Mouse (Mus musculus) heart, adult 2 months (tissue): ENCODE data around the gene Sohlh2. TPM values are rescaled to one million over a fixed set of nuclear protein-coding genes. Genes with fewer than 3 reads are reported as not detected.

Source experiments
- DNase-seq, 2 experiments: peaks; one replicate each; pipeline ENCODE4 v3.0.0; 2021
- H3K27ac ChIP-seq: fragments of 200-600 bp; 2 replicates; pipeline ENCODE4 v1.8.1; 2022
- H3K27me3 ChIP-seq: fragments of 200-500 bp; 2 replicates; pipeline ENCODE4 v1.6.1; 2012; ENCODE audit warnings: mild to moderate bottlenecking, low read length, inconsistent platforms, mixed read lengths; ENCODE audit not compliant: control insufficient read depth, insufficient read depth
- H3K36me3 ChIP-seq: fragments of 200-500 bp; 2 replicates; pipeline ENCODE4 v1.6.1; 2012; ENCODE audit warnings: low read length, inconsistent platforms; ENCODE audit not compliant: control insufficient read depth, insufficient read depth
- H3K4me1 ChIP-seq: fragments of 200-500 bp; 2 replicates; pipeline ENCODE4 v1.6.1; 2011; ENCODE audit warnings: low read length; ENCODE audit not compliant: control insufficient read depth, insufficient read depth
- H3K4me3 ChIP-seq: fragments of 200-600 bp; 2 replicates; pipeline ENCODE4 v1.8.1; 2022
- H3K79me2 ChIP-seq: fragments of 200-500 bp; replicated peaks from 2 replicates; pipeline ENCODE4 v1.6.1; 2012; ENCODE audit warnings: mild to moderate bottlenecking, inconsistent platforms, low read length, moderate library complexity, mixed read lengths; ENCODE audit not compliant: control insufficient read depth, insufficient read depth
- H3K9ac ChIP-seq: fragments of 200-500 bp; 2 replicates; pipeline ENCODE4 v1.6.1; 2012; ENCODE audit warnings: low read depth, mild to moderate bottlenecking, control low read depth, inconsistent platforms, low read length, mixed read lengths
- CTCF ChIP-seq: fragments of 200-600 bp; IDR thresholded peaks from 2 replicates; pipeline ENCODE4 v1.8.1; 2022; ENCODE audit warnings: antibody characterized with exemption, mild to moderate bottlenecking, moderate library complexity
- EP300 ChIP-seq: fragments of 200-500 bp; IDR thresholded peaks from 2 replicates; pipeline ENCODE4 v1.6.1; 2011; ENCODE audit warnings: low read depth, low read length, control low read depth; ENCODE audit not compliant: insufficient read depth
- POLR2A ChIP-seq: fragments of 200-500 bp; IDR thresholded peaks from 2 replicates; pipeline ENCODE4 v1.6.1; 2011; ENCODE audit warnings: mild to moderate bottlenecking, low read depth, low read length, control low read depth; ENCODE audit not compliant: insufficient read depth
- WGBS: fragments of 180-500 bp; shearing (Covaris S2); methylation state at CpG from one replicate; pipeline ENCODE4 v1.1.7; 2018; 5-methylcytosine and 5-hydroxymethylcytosine counted together
- intact Hi-C: fragments of 180-260 bp; cut with DNase I; formaldehyde crosslinking; loops from one replicate; pipeline ENCODE4 v1.15.1; 2025
- polyA plus RNA-seq: library from polyadenylated mRNA; depleted of rRNA; stranded (reverse); fragments of >200 nt; gene quantifications from 2 replicates; pipeline ENCODE4 v1.2.3, GENCODE M21; 2012
- total RNA-seq, 2 experiments: library from RNA; stranded (reverse); gene quantifications; 2 replicates each; pipeline ENCODE4 v1.2.3; 2021

Sohlh2 gene
- total and polyA plus RNA-seq, 3 experiments = not detected

- H3K27me3 ChIP-seq = no peaks in the 10 kb centered on the region
- H3K9ac ChIP-seq = no peak overlapping the region
- no peak for TF ChIP-seq CTCF
- TF ChIP-seq EP300 = no peak
- TF ChIP-seq POLR2A = no peak
- intact Hi-C loops = no loop called here
- no peaks in the 10 kb centered on the region for H3K36me3 ChIP-seq
- DNase-seq = no peak
- H3K4me3 ChIP-seq = no peak overlapping the region
- H3K79me2 ChIP-seq = no peaks in the 10 kb centered on the region
- no peaks in the 10 kb centered on the region for H3K4me1 ChIP-seq
- 26% methylated on average over 4 of the region's 4 CpGs for WGBS
- H3K27ac ChIP-seq = no peak overlapping the region
Measured at GRCm38 (mm10) chr3:55213785-55214184, 32.0 kb downstream of the Sohlh2 start.

GRCm38 (mm10) chr3:55214413-55214812 lies 32.6 kb downstream of the Sohlh2 start:
- H3K79me2 ChIP-seq = no peaks in the 10 kb centered on the region
- no peaks in the 10 kb centered on the region for H3K27me3 ChIP-seq
- no peaks in the 10 kb centered on the region for H3K36me3 ChIP-seq
- TF ChIP-seq POLR2A (no peak), CTCF (no peak), EP300 (no peak)
- WGBS = 62% methylated on average over 6 of the region's 6 CpGs
- H3K27ac ChIP-seq = no peak overlapping the region
- H3K4me3 ChIP-seq = no peak overlapping the region
- intact Hi-C loops = no loop called here
- no peak overlapping the region for H3K9ac ChIP-seq
- no peak for DNase-seq
- no peaks in the 10 kb centered on the region for H3K4me1 ChIP-seq

- H3K79me2 ChIP-seq = no peaks in the 10 kb centered on the region
- no peak overlapping the region for H3K27ac ChIP-seq
- 95% methylated on average over 2 of the region's 2 CpGs for WGBS
- TF ChIP-seq POLR2A = no peak
- TF ChIP-seq CTCF = peak; percentile 47
- TF ChIP-seq EP300 = no peak
- no peaks in the 10 kb centered on the region for H3K27me3 ChIP-seq
- intact Hi-C loops = no loop called here
- no peak overlapping the region for H3K4me3 ChIP-seq
- H3K9ac ChIP-seq = no peak overlapping the region
- no peaks in the 10 kb centered on the region for H3K36me3 ChIP-seq
- H3K4me1 ChIP-seq = no peaks in the 10 kb centered on the region
- no peak for DNase-seq
Measured at GRCm38 (mm10) chr3:55222502-55222901, 40.7 kb downstream of the Sohlh2 start.

GRCm38 (mm10) chr3:55223862-55224261 lies 42.0 kb downstream of the Sohlh2 start:
- Histone ChIP-seq H3K9ac (no peak overlapping the region), H3K79me2 (no peaks in the 10 kb centered on the region), H3K27me3 (no peaks in the 10 kb centered on the region), H3K27ac (no peak overlapping the region), H3K4me3 (no peak overlapping the region), H3K36me3 (no peaks in the 10 kb centered on the region), H3K4me1 (no peaks in the 10 kb centered on the region)
- no peak for TF ChIP-seq POLR2A
- TF ChIP-seq EP300 = no peak
- TF ChIP-seq CTCF = no peak
- DNase-seq = no peak
- intact Hi-C loops = no loop called here
- 89% methylated on average over 3 of the region's 3 CpGs for WGBS

GRCm38 (mm10) chr3:55226501-55227213 lies 44.8 kb downstream of the Sohlh2 start:
- Histone ChIP-seq H3K4me1 (no peaks in the 10 kb centered on the region), H3K9ac (no peak overlapping the region), H3K36me3 (no peaks in the 10 kb centered on the region), H3K27ac (no peak overlapping the region), H3K4me3 (no peak overlapping the region), H3K79me2 (no peaks in the 10 kb centered on the region), H3K27me3 (no peaks in the 10 kb centered on the region)
- TF ChIP-seq CTCF (no peak), POLR2A (no peak), EP300 (no peak)
- WGBS = 50% methylated on average over 18 of the region's 18 CpGs
- DNase-seq = no peak
- intact Hi-C loops = no loop called here

- Histone ChIP-seq H3K36me3 (no peaks in the 10 kb centered on the region), H3K27me3 (no peaks in the 10 kb centered on the region), H3K4me1 (no peaks in the 10 kb centered on the region), H3K79me2 (no peaks in the 10 kb centered on the region), H3K27ac (no peak overlapping the region), H3K4me3 (no peak overlapping the region), H3K9ac (no peak overlapping the region)
- no peak for TF ChIP-seq CTCF
- TF ChIP-seq POLR2A = no peak
- no peak for TF ChIP-seq EP300
- no peak for DNase-seq
- intact Hi-C loops = no loop called here
- 45% methylated on average over 4 of the region's 4 CpGs for WGBS
Measured at GRCm38 (mm10) chr3:55227214-55227581, 45.4 kb downstream of the Sohlh2 start.
